Mouse (Mus musculus): ENCODE results near the gene Ace3. TPM values are rescaled to one million over a fixed set of nuclear protein-coding genes. Genes with fewer than 3 reads are reported as not detected.

The Ace3 gene
- polyA plus RNA-seq, 1 experiment from 2014 or later, result not detected

DNA sequence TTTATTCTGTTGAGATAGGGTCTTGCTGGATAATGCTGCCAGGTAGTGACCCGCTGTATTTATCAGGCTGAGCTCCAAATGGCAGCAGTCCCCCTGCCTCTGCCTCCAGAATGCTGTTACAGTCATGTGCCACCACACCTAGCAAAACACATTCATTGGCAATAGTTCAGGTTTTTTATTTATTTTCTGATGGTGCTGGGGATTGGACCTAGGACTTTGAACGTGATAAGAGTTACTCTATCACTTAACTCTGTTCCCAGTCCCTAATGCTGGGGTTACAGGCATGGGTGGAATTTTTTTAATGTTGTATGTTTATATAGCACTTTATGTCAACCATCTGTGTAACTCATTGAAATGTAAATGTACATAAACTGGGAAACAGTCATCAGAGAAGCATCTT lies 59.4 kb downstream of the Ace3 start:
- no peaks in the 10 kb centered on the region for H3K27me3 ChIP-seq
- no peak overlapping the region for H3K4me2 ChIP-seq
- peaks cover 100% of the 10 kb centered on the region for H3K36me3 ChIP-seq
- no peak overlapping the region for H3K4me3 ChIP-seq
- H3K27ac ChIP-seq (replicated peaks), result no peak overlapping the region
- no peak for ATAC-seq (ENCODE audit: low read depth)
- WGBS, result 95% methylated on average over 2 of the region's 2 CpGs
- H3K4me1 ChIP-seq (replicated peaks), result no peaks in the 10 kb centered on the region
- H3K9ac ChIP-seq, result no peak overlapping the region
- no peaks in the 10 kb centered on the region for H3K9me3 ChIP-seq

DNA sequence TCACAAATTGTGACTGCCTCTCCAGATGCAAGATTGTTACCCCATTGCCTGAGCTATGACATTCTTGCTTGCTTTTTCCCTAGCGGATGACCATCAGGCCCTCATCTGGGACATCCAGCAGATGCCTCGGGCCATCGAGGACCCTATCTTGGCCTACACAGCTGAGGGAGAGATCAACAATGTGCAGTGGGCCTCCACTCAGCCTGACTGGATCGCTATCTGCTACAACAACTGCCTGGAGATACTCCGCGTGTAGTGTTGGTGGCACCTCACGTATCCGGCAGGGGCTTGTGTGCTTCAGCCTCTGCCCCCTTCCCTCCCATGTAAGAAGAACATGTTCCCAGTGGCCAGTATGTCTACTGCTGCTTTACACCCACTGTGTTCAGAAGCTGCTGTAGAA lies 60.1 kb downstream of the Ace3 start:
- no peaks in the 10 kb centered on the region for H3K4me1 ChIP-seq (replicated peaks)
- no peaks in the 10 kb centered on the region for H3K27me3 ChIP-seq
- H3K4me2 ChIP-seq, result no peak overlapping the region
- H3K9ac ChIP-seq, result no peak overlapping the region
- H3K27ac ChIP-seq (replicated peaks), result no peak overlapping the region
- peaks cover 100% of the 10 kb centered on the region for H3K36me3 ChIP-seq
- H3K4me3 ChIP-seq, result no peak overlapping the region
- WGBS, result 98% methylated on average over 8 of the region's 8 CpGs
- no peak for ATAC-seq (ENCODE audit: low read depth)
- H3K9me3 ChIP-seq, result no peaks in the 10 kb centered on the region

Other genes with a start within 250 kb of the Ace3 start
- 27.6 and 29.8 TPM in 2 replicates for gene Cyb561, start 41.3 kb upstream of the Ace3 start, polyA plus RNA-seq (2015; fragmentation: Nextera tagmentation; extraction: Ambion mirVana)
- 2.0 and 2.4 TPM in 2 replicates for gene Ace, start 26.7 kb upstream of the Ace3 start, polyA plus RNA-seq (2015; fragmentation: Nextera tagmentation; extraction: Ambion mirVana)
- 9.2 and 16.7 TPM in 2 replicates for gene Kcnh6, start 13.4 kb downstream of the Ace3 start, polyA plus RNA-seq (2015; fragmentation: Nextera tagmentation; extraction: Ambion mirVana)
- 110 and 116 TPM in 2 replicates for gene Dcaf7, start 42.2 kb downstream of the Ace3 start, polyA plus RNA-seq (2015; fragmentation: Nextera tagmentation; extraction: Ambion mirVana)
- gene Taco1, start 71.4 kb downstream of the Ace3 start, polyA plus RNA-seq (2015; fragmentation: Nextera tagmentation; extraction: Ambion mirVana), result 7.5 and 8.9 TPM in 2 replicates
- 15.9 and 18.0 TPM in 2 replicates for gene Map3k3, start 89.9 kb downstream of the Ace3 start, polyA plus RNA-seq (2015; fragmentation: Nextera tagmentation; extraction: Ambion mirVana)
- gene Gm10840, start 166.2 kb downstream of the Ace3 start, polyA plus RNA-seq (2015; fragmentation: Nextera tagmentation; extraction: Ambion mirVana), result not detected in 2 replicates
- gene Limd2, start 166.2 kb downstream of the Ace3 start, polyA plus RNA-seq (2015; fragmentation: Nextera tagmentation; extraction: Ambion mirVana), result 171 and 187 TPM in 2 replicates
- gene Strada, start 207.5 kb downstream of the Ace3 start, polyA plus RNA-seq (2015; fragmentation: Nextera tagmentation; extraction: Ambion mirVana), result 32.8 and 33.5 TPM in 2 replicates
- 96.7 and 111 TPM in 2 replicates for gene Ccdc47, start 221.7 kb downstream of the Ace3 start, polyA plus RNA-seq (2015; fragmentation: Nextera tagmentation; extraction: Ambion mirVana)
- 87.1 and 89.8 TPM in 2 replicates for gene Ddx42, start 222.3 kb downstream of the Ace3 start, polyA plus RNA-seq (2015; fragmentation: Nextera tagmentation; extraction: Ambion mirVana)